Mouse (Mus musculus): Measurements from ENCODE around the gene Nagpa. TPM values are rescaled to one million over a fixed set of nuclear protein-coding genes. Genes with fewer than 3 reads are reported as not detected.

Nagpa gene
- polyA plus RNA-seq, 1 experiment: 38.8 TPM

DNA sequence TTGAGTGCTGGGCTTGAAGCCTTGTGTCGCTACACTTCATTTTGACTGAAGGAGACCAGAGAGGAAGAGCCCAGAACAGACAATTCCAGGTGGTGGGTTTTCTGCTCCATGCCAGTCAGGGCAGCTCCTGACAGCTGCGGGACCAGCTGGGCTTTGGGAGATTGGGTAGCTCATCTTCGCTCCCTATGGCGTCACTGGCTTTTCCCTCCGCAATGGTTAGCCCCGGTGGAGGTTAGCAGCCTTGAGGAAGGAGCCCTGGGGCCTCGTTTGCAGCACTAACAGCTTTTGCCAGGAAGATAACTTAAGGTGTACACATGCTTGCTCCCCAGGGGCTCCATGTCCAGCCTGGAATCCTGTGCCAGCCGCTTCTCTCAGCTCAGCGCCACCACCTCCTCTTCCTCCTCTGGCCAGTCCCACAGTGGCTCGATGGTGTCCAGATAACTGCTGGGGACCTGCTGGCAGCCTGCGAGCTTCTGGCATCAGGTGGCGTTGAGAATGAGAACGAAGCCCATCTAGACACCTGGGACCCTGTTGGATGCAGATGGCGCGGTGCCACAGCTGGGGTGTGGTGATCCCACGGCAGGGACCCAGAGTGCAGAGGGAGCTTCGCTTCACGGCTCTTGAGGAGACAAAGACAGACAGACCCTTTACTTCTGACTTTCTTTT, 20.4 kb downstream of the Nagpa start:
- H3K4me1 ChIP-seq (ENCODE audit: control insufficient read depth, insufficient read depth, insufficient read length, low read length): no peaks in the 10 kb centered on the region
- WGBS: 80% methylated on average over 18 of the region's 18 CpGs

GRCm38 (mm10) chr16:5172636-5173035, 31.2 kb downstream of the Nagpa start:
- Histone ChIP-seq H3K4me3 (ENCODE audit: low read depth, low read length) (no peak overlapping the region), H3K27me3 (ENCODE audit: control insufficient read depth, insufficient read depth, low read length) (no peaks in the 10 kb centered on the region), H3K4me1 (ENCODE audit: control insufficient read depth, insufficient read depth, insufficient read length, low read length) (no peaks in the 10 kb centered on the region), H3K27ac (ENCODE audit: insufficient read depth, low read depth, low read length) (no peak overlapping the region), H3K36me3 (ENCODE audit: control insufficient read depth, insufficient read depth, low read length) (no peaks in the 10 kb centered on the region)
- TF ChIP-seq CTCF (IDR thresholded peaks at IDR 0.05; ENCODE audit: extremely low read depth, insufficient read length, insufficient replicate concordance, low read depth, low read length): no peak
- TF ChIP-seq POLR2A (IDR thresholded peaks at IDR 0.05; ENCODE audit: low read depth, low read length): no peak
- 77% methylated on average over 6 of the region's 6 CpGs for WGBS

More for the DNA sequence above, 20.4 kb downstream of the Nagpa start:
- no peak overlapping the region for H3K27ac ChIP-seq (ENCODE audit: insufficient read depth, low read depth, low read length)
- H3K4me3 ChIP-seq (ENCODE audit: low read depth, low read length): no peak overlapping the region
- no peaks in the 10 kb centered on the region for H3K36me3 ChIP-seq (ENCODE audit: control insufficient read depth, insufficient read depth, low read length)
- TF ChIP-seq POLR2A (IDR thresholded peaks at IDR 0.05; ENCODE audit: low read depth, low read length): no peak
- TF ChIP-seq CTCF (IDR thresholded peaks at IDR 0.05; ENCODE audit: extremely low read depth, insufficient read length, insufficient replicate concordance, low read depth, low read length): no peak
- no peaks in the 10 kb centered on the region for H3K27me3 ChIP-seq (ENCODE audit: control insufficient read depth, insufficient read depth, low read length)

- WGBS: 64% methylated on average over 5 of the region's 5 CpGs
Observed at GRCm38 (mm10) chr16:5168829-5169228, 35.0 kb downstream of the Nagpa start.

GRCm38 (mm10) chr16:5168038-5168437, 35.8 kb downstream of the Nagpa start:
- WGBS: 80% methylated on average over 2 of the region's 2 CpGs
- TF ChIP-seq POLR2A (IDR thresholded peaks at IDR 0.05; ENCODE audit: low read depth, low read length): no peak
- no peak for TF ChIP-seq CTCF (IDR thresholded peaks at IDR 0.05; ENCODE audit: extremely low read depth, insufficient read length, insufficient replicate concordance, low read depth, low read length)
- Histone ChIP-seq H3K27ac (ENCODE audit: insufficient read depth, low read depth, low read length) (no peak overlapping the region), H3K27me3 (ENCODE audit: control insufficient read depth, insufficient read depth, low read length) (no peaks in the 10 kb centered on the region), H3K4me1 (ENCODE audit: control insufficient read depth, insufficient read depth, insufficient read length, low read length) (no peaks in the 10 kb centered on the region), H3K4me3 (ENCODE audit: low read depth, low read length) (no peak overlapping the region), H3K36me3 (ENCODE audit: control insufficient read depth, insufficient read depth, low read length) (no peaks in the 10 kb centered on the region)

More at GRCm38 (mm10) chr16:5168829-5169228, 35.0 kb downstream of the Nagpa start:
- Histone ChIP-seq H3K4me1 (ENCODE audit: control insufficient read depth, insufficient read depth, insufficient read length, low read length) (no peaks in the 10 kb centered on the region), H3K27ac (ENCODE audit: insufficient read depth, low read depth, low read length) (no peak overlapping the region), H3K36me3 (ENCODE audit: control insufficient read depth, insufficient read depth, low read length) (no peaks in the 10 kb centered on the region), H3K4me3 (ENCODE audit: low read depth, low read length) (no peak overlapping the region), H3K27me3 (ENCODE audit: control insufficient read depth, insufficient read depth, low read length) (no peaks in the 10 kb centered on the region)
- TF ChIP-seq POLR2A (IDR thresholded peaks at IDR 0.05; ENCODE audit: low read depth, low read length): no peak

DNA sequence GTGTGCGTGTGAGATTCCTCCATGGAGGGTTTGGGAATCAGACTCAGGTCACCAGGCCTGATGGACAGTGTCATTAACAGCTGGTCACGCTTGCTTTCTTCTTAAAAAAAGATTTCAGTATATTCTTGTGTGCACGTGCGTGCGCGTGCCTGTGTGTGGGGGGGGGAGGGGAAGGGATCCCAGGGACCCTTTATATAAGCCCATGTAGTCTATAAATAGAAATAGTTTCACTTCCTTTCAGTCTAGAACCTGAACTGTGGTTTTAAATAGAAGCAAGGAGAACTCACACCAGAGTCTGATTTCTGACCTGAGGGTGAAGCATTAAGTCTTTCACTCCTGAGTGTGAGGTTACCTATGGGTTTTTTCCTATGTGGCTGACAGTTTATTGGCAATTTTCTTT, 39.5 kb downstream of the Nagpa start:
- Histone ChIP-seq H3K36me3 (ENCODE audit: control insufficient read depth, insufficient read depth, low read length) (no peaks in the 10 kb centered on the region), H3K27ac (ENCODE audit: insufficient read depth, low read depth, low read length) (no peak overlapping the region), H3K4me3 (ENCODE audit: low read depth, low read length) (no peak overlapping the region), H3K27me3 (ENCODE audit: control insufficient read depth, insufficient read depth, low read length) (no peaks in the 10 kb centered on the region), H3K4me1 (ENCODE audit: control insufficient read depth, insufficient read depth, insufficient read length, low read length) (no peaks in the 10 kb centered on the region)
- 64% methylated on average over 6 of the region's 6 CpGs for WGBS
- TF ChIP-seq POLR2A (IDR thresholded peaks at IDR 0.05; ENCODE audit: low read depth, low read length): no peak
- TF ChIP-seq CTCF (IDR thresholded peaks at IDR 0.05; ENCODE audit: extremely low read depth, insufficient read length, insufficient replicate concordance, low read depth, low read length): no peak

- Histone ChIP-seq H3K27ac (ENCODE audit: insufficient read depth, low read depth, low read length) (no peak overlapping the region), H3K36me3 (ENCODE audit: control insufficient read depth, insufficient read depth, low read length) (no peaks in the 10 kb centered on the region), H3K4me1 (ENCODE audit: control insufficient read depth, insufficient read depth, insufficient read length, low read length) (no peaks in the 10 kb centered on the region), H3K4me3 (ENCODE audit: low read depth, low read length) (no peak overlapping the region), H3K27me3 (ENCODE audit: control insufficient read depth, insufficient read depth, low read length) (no peaks in the 10 kb centered on the region)
- TF ChIP-seq POLR2A (IDR thresholded peaks at IDR 0.05; ENCODE audit: low read depth, low read length): no peak
- TF ChIP-seq CTCF (IDR thresholded peaks at IDR 0.05; ENCODE audit: extremely low read depth, insufficient read length, insufficient replicate concordance, low read depth, low read length): no peak
- 61% methylated on average over 8 of the region's 8 CpGs for WGBS
Observed at GRCm38 (mm10) chr16:5159248-5159647, 44.6 kb downstream of the Nagpa start.

DNA sequence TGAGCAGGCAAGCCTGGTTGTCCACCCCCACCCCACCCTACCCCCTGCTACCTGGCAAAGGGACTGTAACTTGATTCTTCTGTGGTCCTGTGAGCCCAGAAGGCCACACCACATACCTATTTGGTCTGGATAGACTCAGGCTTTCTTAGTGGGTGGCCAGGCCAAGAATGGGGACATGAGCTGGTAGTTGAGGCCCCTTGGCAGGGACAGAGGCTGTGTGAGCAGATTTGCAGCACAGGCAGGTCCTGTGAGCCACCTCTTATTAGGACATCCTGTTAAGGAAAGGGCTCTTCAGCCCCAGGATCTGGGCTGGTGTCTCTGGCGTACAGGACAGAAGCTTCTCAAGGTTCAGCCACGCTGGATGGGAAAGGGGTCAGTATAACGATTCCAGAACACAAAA, 46.7 kb downstream of the Nagpa start:
- no peak overlapping the region for H3K4me3 ChIP-seq (ENCODE audit: low read depth, low read length)
- no peaks in the 10 kb centered on the region for H3K4me1 ChIP-seq (ENCODE audit: control insufficient read depth, insufficient read depth, insufficient read length, low read length)
- no peak for TF ChIP-seq CTCF (IDR thresholded peaks at IDR 0.05; ENCODE audit: extremely low read depth, insufficient read length, insufficient replicate concordance, low read depth, low read length)
- no peak for TF ChIP-seq POLR2A (IDR thresholded peaks at IDR 0.05; ENCODE audit: low read depth, low read length)
- no peaks in the 10 kb centered on the region for H3K27me3 ChIP-seq (ENCODE audit: control insufficient read depth, insufficient read depth, low read length)
- no peaks in the 10 kb centered on the region for H3K36me3 ChIP-seq (ENCODE audit: control insufficient read depth, insufficient read depth, low read length)
- 81% methylated on average over 3 of the region's 3 CpGs for WGBS
- no peak overlapping the region for H3K27ac ChIP-seq (ENCODE audit: insufficient read depth, low read depth, low read length)
